Comparison of ENCODE assay signal across 13 mouse cellular contexts in the genomic region with DNA sequence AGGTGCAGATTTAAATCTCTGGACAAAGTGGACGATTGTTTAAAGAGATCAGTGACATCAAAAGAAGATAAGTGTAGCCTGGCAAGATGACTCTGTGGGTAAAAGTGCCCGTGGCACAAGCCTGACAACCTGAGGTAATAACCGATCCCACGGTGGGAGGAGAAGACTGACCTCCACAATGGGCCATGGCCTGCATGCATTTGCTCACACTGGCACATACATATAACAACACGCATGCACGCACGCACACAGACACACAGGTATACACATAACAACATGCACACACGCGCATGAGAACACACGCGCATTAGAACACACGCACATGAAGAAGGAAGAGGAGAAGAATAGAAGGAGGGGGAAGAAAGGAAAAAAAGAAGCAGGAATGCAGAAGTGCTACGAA. TPM values are rescaled to one million over a fixed set of nuclear protein-coding genes. Genes with fewer than 3 reads are reported as not detected.
A peak's percentile ranks its signal among the peaks of the same experiment; 100 is the strongest.
DNase-seq lines count a peak whose midpoint lies in the region.
"Had no signal": no experiment of that assay in that cellular context is flagged by ENCODE, and none has a peak within 500 bp of the region (broad histone marks: within the 10 kb centered on the region; RNA-seq: fewer than 3 reads in every experiment).

No protein-coding gene starts in this region.

- intact Hi-C loops in heart, postnatal 36 days (cut with DNase I), result no loop called here
- intact Hi-C loops in left cerebral cortex, postnatal 10 days (cut with DNase I), result no loop called here

- DNase-seq in heart, adult 11 months, result peak; percentile 83
- no peak for DNase-seq in heart, postnatal 36 days
- DNase-seq in kidney, adult 18-20 months, result peak; percentile 1
- DNase-seq in kidney, adult 8-10 months, result no peak
- no peak for DNase-seq in left cerebral cortex, postnatal 10 days (ENCODE audit: extremely low spot score in 1 of 2, low spot score in 2 of 2)
- DNase-seq: adrenal gland, adult 8-10 months; adrenal gland, postnatal 14 days; adrenal gland, postnatal 36 days; cerebellum, adult 11-12 months; cerebellum, adult 2 months; cerebellum, adult 9-10 months; cerebellum, postnatal 10 days; cerebellum, postnatal 25 days had no signal

RNA-seq across cellular contexts. Expression of a gene that starts 52.2 kb away (rescaled TPM):
- total RNA-seq in heart, postnatal 36 days (2021), result 10 to 100 TPM in 1 of 2 experiments, 1 to 10 TPM in 1; 7.0 to 42.5 TPM
- 100 to 1,000 TPM; 295 to 326 TPM for total RNA-seq in left cerebral cortex, postnatal 10 days (2021)

RNA-seq across cellular contexts. Expression of a gene that starts 55.2 kb away (rescaled TPM):
- 1 to 10 TPM; 3.8 to 7.2 TPM for total RNA-seq in heart, postnatal 36 days (2021)
- total RNA-seq in left cerebral cortex, postnatal 10 days (2021), result 10 to 100 TPM; 31.0 to 31.2 TPM

Comparison
In these comparisons a context has a peak if more than half of its experiments do, and no peak if none do; other contexts are left out.
1. DNase-seq: peak in heart, adult 11 months (single experiment) and kidney, adult 18-20 months (single experiment); none in heart, postnatal 36 days (0 of 2), kidney, adult 8-10 months (0 of 2) and left cerebral cortex, postnatal 10 days (0 of 2).
2. RNA of a gene that starts 52.2 kb away (total RNA-seq): 295 to 326 TPM in left cerebral cortex, postnatal 10 days; 7.0 to 42.5 TPM in heart, postnatal 36 days; every median in the first group is over 4 times any median in the second.